Mouse (Mus musculus): ENCODE measurements around the gene Gm11027.

DNA sequence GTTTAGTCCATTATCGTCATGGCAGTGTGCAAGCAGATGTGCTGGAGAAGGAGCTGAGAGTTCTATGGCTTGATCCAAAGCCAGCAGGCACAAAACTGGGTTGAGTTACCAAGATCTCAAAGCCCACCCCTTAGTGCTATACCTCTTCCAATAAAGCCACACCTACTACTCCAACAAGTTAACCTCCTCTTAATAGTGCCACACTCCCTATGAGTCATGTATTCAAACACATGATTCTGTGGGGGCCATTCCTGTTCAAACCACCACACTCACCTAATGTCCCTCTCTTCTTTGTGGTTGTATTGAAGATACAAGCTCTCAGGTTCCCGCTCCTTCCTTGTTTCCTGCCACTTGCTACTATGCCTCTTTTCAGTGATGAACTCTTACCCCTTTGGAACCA, 24.7 kb downstream of the Gm11027 start:
- TF ChIP-seq CTCF (IDR thresholded peaks at IDR 0.05; ENCODE audit: control insufficient read depth, insufficient read depth, insufficient replicate concordance, low read depth, low read length) (no peak), POLR2A (IDR thresholded peaks at IDR 0.05; ENCODE audit: control insufficient read depth, low read depth, low read length) (no peak)
